Mouse (Mus musculus) WW6 (cell line): Measurements from ENCODE around the gene Hdhd3.
"Not testable (repeated sequence)": the region's sequence is repeated elsewhere in the genome, so short reads cannot be mapped to it uniquely, and the experiment has no call there.

Experiments
- DNase-seq: peaks from one replicate; pipeline ENCODE4 v3.0.0-alpha.2; 2013; ENCODE audit warnings: low read depth, low spot score

Hdhd3 gene

GRCm38 (mm10) chr4:62509946-62510345, 6.7 kb upstream of the Hdhd3 start:
- DNase-seq: no peak

GRCm38 (mm10) chr4:62508839-62509238, 5.6 kb upstream of the Hdhd3 start:
- DNase-seq: no peak

- no peak for DNase-seq
Observed at GRCm38 (mm10) chr4:62506798-62507197, 3.5 kb upstream of the Hdhd3 start.

GRCm38 (mm10) chr4:62505991-62506390, 2.7 kb upstream of the Hdhd3 start:
- no peak for DNase-seq

GRCm38 (mm10) chr4:62502969-62503368, 298 bp downstream of the Hdhd3 start:
- DNase-seq: no peak

GRCm38 (mm10) chr4:62501964-62502732, 1.1 kb downstream of the Hdhd3 start:
- peak; percentile 59 for DNase-seq

GRCm38 (mm10) chr4:62501534-62501933, 1.7 kb downstream of the Hdhd3 start:
- no peak for DNase-seq

- DNase-seq: no peak
Observed at GRCm38 (mm10) chr4:62500799-62501198, 2.5 kb downstream of the Hdhd3 start.

GRCm38 (mm10) chr4:62496815-62497214, 6.5 kb downstream of the Hdhd3 start:
- DNase-seq: no peak

GRCm38 (mm10) chr4:62495946-62496345, 7.3 kb downstream of the Hdhd3 start:
- no peak for DNase-seq

GRCm38 (mm10) chr4:62494230-62494629, 9.0 kb downstream of the Hdhd3 start:
- no peak for DNase-seq

GRCm38 (mm10) chr4:62492682-62493081, 10.6 kb downstream of the Hdhd3 start:
- no peak for DNase-seq

GRCm38 (mm10) chr4:62487914-62488313, 15.4 kb downstream of the Hdhd3 start:
- DNase-seq: no peak

GRCm38 (mm10) chr4:62487172-62487571, 16.1 kb downstream of the Hdhd3 start:
- no peak for DNase-seq

- DNase-seq: no peak
Observed at GRCm38 (mm10) chr4:62486162-62486696, 17.0 kb downstream of the Hdhd3 start.

GRCm38 (mm10) chr4:62485450-62486161, 17.7 kb downstream of the Hdhd3 start:
- DNase-seq: no peak

- no peak for DNase-seq
Observed at GRCm38 (mm10) chr4:62484928-62485327, 18.3 kb downstream of the Hdhd3 start.

GRCm38 (mm10) chr4:62480709-62481605, 22.3 kb downstream of the Hdhd3 start:
- no peak for DNase-seq

- peak; percentile 66 for DNase-seq
Observed at GRCm38 (mm10) chr4:62479937-62480708, 23.1 kb downstream of the Hdhd3 start, which contains the start of gene Bspry. Bspry (plus strand) TSS chr4:62480053.

GRCm38 (mm10) chr4:62479593-62479936, 23.7 kb downstream of the Hdhd3 start:
- not testable (repeated sequence) for DNase-seq
